Mouse (Mus musculus): Measurements from ENCODE around the gene Olfr356. TPM values are rescaled to one million over a fixed set of nuclear protein-coding genes. Genes with fewer than 3 reads are reported as not detected.

Gene Olfr356
- polyA plus RNA-seq (2012; rRNA removed; ENCODE audit: low replicate concordance) = not detected in 2 replicates

DNA sequence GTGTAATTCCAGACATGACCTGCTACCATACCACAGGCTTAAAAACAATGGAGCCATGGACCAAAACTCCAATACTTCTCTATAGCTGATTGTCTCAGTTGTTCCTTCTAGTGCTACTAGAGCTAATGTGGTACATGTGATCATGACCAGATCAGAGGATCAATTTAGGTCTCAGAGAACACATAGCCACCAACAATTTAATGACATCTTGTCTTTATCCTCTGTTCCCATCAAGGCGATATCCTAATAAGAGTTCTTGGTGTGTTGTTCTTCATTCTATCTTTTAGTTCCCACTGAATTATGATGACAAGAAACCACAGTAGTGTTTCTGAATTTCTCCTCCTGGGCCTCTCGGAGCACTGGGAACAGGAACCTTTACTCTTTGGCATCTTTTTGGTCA, at the start of gene Olfr356:
Gene Olfr356 (plus strand): TSS at position 301 of the 400 bp plus-strand sequence.

DNA sequence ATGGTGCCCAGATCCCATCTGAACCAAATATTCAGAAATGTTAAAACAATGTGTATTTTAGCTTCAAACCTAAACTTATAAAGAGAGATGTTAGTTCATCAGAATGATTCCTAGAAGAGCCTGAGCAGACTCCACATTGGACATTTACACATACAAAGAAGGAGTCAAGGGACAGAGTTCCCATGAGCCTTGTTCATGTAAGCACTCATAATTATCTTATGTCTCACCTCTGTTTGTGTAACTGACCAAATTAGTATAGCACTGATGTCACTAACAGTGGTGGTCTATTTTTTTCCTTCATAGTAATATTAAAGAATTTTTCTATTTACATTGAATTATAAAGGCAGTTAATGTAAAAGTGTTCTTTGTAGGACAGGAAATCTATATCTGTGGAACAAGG, 44.1 kb upstream of the Olfr356 start, which contains the start of gene Olfr353:
Gene Olfr353 (minus strand): TSS at position 101 of the 400 bp plus-strand sequence.

GRCm38 (mm10) chr2:36905380-36905779, 31.5 kb upstream of the Olfr356 start, which contains the start of gene Olfr354:
TSS of gene Olfr354 (plus strand) at chr2:36905680.

DNA sequence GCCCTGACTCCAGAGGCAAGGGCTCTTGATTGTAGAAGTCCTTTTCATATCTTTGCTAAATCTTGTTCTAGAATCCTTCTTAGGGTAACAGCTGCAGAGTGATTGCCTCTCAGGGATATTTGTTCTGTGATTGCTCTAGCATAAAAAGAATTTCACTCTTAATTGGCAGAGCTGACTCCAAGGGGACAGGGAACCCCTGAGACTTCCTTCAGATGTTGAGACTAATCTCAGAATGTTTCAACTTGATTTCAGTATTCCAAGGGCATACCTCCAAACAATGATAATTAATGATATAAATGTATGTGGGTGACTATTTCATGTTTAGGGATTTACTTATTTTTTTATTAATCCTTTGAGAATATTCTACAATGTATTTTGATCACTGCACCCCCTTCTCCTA, 8.1 kb upstream of the Olfr356 start, which contains the start of gene Olfr355:
Gene Olfr355 (minus strand): TSS at position 101 of the 400 bp plus-strand sequence.

Other genes starting within 250 kb of the Olfr356 start
- gene Olfr347, start 205.2 kb upstream of the Olfr356 start, polyA plus RNA-seq (2012; rRNA removed; ENCODE audit: low replicate concordance) = not detected in 2 replicates
- gene Olfr348, start 152.8 kb upstream of the Olfr356 start, polyA plus RNA-seq (2012; rRNA removed; ENCODE audit: low replicate concordance) = not detected in 2 replicates
- not detected in 2 replicates for gene Olfr50, start 146.6 kb upstream of the Olfr356 start, polyA plus RNA-seq (2012; rRNA removed; ENCODE audit: low replicate concordance)
- gene Olfr3, start 120.1 kb upstream of the Olfr356 start, polyA plus RNA-seq (2012; rRNA removed; ENCODE audit: low replicate concordance) = not detected in 2 replicates
- gene Olfr350, start 90.8 kb upstream of the Olfr356 start, polyA plus RNA-seq (2012; rRNA removed; ENCODE audit: low replicate concordance) = not detected in 2 replicates
- not detected in 2 replicates for gene Olfr351, start 74.5 kb upstream of the Olfr356 start, polyA plus RNA-seq (2012; rRNA removed; ENCODE audit: low replicate concordance)
- not detected in 2 replicates for gene Olfr352, start 68.7 kb upstream of the Olfr356 start, polyA plus RNA-seq (2012; rRNA removed; ENCODE audit: low replicate concordance)
- not detected in 2 replicates for gene Olfr353, start 44.2 kb upstream of the Olfr356 start, polyA plus RNA-seq (2012; rRNA removed; ENCODE audit: low replicate concordance)
- gene Olfr354, start 31.4 kb upstream of the Olfr356 start, polyA plus RNA-seq (2012; rRNA removed; ENCODE audit: low replicate concordance) = not detected in 2 replicates
- gene Olfr355, start 8.2 kb upstream of the Olfr356 start, polyA plus RNA-seq (2012; rRNA removed; ENCODE audit: low replicate concordance) = not detected in 2 replicates
- gene Olfr357, start 56.7 kb downstream of the Olfr356 start, polyA plus RNA-seq (2012; rRNA removed; ENCODE audit: low replicate concordance) = not detected in 2 replicates
- gene Olfr358, start 72.2 kb downstream of the Olfr356 start, polyA plus RNA-seq (2012; rRNA removed; ENCODE audit: low replicate concordance) = not detected in 2 replicates
- not detected in 2 replicates for gene Olfr360, start 128.6 kb downstream of the Olfr356 start, polyA plus RNA-seq (2012; rRNA removed; ENCODE audit: low replicate concordance)
- gene Olfr361, start 152.2 kb downstream of the Olfr356 start, polyA plus RNA-seq (2012; rRNA removed; ENCODE audit: low replicate concordance) = not detected in 2 replicates
- not detected in 2 replicates for gene Olfr362, start 180.8 kb downstream of the Olfr356 start, polyA plus RNA-seq (2012; rRNA removed; ENCODE audit: low replicate concordance)
- not detected in 2 replicates for gene Olfr364-ps1, start 202.2 kb downstream of the Olfr356 start, polyA plus RNA-seq (2012; rRNA removed; ENCODE audit: low replicate concordance)